Mouse (Mus musculus) telencephalon, adult 2 months (tissue): ENCODE data around the gene Zdhhc21.

Experiments used
- DNase-seq: peaks from one replicate; pipeline ENCODE4 v3.0.0-alpha.2; 2011; ENCODE audit warnings: low read depth, low spot score

Zdhhc21 gene

DNA sequence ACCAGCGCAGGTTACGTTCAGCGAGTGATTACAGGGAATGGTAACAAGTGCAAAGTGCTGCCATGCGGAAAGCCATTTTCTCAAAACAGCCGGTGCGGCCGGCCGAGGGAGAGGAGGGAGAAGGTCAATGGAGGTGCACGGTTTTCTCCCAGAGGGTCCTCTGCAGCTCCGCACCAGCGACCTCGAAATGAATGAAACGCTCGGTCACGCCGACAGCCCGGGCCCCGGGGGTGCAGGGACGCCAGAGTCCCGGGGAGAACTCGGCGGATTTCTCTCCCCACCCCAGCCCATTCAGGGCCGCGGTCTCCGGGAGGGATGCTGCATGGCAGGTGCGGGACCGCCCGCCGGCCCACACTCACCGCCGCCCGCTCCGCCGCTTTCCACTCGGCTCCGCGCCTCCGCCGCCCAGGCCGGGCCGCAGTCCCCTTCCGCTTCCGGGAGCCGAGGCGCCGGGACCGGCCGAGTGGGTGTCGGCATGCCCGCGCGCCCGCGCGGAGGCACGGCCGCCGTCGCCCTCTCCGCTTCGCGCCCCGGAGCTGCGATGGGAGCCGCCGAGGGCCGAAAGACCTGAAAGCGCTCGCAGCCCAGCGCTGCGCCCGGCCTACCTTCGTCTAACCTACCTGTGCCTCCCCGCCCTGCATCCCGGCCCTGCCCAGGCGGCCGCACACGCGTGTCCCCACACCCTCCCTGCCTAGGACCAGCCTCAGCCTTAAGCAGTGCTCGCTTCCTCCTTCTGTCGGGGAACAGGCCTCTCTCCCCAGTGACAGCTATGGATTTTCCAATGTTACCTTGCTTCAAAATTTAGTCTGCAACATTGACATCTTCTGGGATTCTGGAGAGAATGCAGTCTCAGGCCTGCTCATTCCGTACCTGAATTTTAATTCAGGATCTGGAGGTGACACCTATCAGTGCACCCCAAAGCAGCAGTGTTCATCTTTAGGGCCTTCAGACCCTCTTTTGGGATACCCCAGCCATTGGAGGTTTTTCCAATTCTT is at the start of gene Zdhhc21:
TSS of gene Zdhhc21 (minus strand) at position 828 of the 995 bp plus-strand sequence.
- DNase-seq: peak; percentile 47

DNA sequence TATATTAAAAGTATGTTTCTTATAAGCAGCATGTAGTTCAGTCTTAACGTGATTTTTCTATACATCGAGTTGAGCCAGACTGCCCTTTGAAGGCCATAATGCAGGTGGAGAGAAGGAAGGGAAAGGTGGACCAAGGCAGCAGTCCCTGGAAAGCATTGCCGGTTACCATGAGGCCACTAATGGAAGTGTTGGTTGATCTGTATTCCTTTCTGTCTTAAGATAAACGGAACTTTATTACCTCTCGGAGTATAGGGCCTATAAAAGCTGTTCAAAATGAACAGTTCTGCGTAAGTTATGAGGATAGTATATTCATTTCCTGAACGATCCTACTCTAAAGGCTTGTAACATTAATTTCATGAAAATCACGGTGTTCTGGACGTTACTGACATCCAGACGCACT is 35.5 kb upstream of the Zdhhc21 start:
- no peak for DNase-seq

DNA sequence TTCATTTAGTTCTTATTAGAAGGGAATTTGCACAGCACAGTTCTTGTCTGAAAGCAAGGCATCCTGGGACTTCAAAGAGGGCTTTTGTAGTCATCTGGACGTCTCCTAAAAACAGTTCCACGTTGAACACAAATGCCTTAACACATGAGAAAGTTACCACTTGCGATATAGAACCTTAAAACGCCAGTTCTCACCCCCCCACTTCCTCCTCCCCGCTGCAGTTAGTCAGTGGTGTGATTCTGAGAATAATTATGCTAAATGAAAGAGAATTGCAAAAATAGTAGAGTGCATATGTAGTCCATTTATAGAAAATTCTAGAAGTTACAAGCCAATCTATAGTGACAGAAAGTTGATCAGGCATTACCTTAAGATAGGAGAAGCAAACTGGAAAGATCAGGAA is 32.5 kb upstream of the Zdhhc21 start:
- DNase-seq: peak; percentile 67

DNA sequence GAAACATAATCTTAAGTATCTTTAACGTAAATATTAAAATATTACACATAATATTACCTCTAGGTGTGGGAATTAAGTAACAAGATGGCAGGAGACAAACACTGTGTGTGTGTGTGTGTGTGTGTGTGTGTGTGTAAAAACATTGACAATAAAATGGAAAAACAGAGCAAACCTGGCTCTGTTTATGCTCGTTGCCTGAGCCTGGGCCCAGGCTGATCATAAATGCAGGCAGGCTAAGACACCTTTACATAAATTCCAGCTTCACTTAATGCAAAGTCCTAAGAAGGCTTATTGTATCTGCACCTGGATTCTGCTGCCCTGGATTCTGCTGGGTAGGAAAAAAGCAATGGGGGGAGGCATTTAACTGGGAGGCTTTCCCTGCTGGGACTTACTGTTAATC is 31.8 kb upstream of the Zdhhc21 start:
- DNase-seq: no peak

DNA sequence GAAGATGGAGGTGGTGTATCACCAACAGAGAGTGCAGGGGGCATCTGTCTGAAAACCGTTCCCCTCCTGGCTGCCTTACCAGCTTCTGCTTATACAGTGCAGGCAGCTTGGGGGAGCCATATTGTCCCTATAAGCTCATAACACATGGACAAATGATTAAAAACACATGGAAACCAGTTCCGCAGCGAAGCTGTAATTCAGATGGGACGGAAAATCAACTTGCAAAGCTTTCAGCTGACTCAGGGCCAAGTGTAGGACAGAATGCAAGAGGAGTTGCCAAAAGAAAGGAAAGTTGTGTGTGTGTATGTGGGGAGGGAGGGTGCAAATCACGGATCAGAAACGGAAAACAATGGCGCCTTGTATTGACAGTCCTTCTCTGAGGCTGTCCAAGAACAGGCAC is 31.3 kb upstream of the Zdhhc21 start:
- DNase-seq: no peak

DNA sequence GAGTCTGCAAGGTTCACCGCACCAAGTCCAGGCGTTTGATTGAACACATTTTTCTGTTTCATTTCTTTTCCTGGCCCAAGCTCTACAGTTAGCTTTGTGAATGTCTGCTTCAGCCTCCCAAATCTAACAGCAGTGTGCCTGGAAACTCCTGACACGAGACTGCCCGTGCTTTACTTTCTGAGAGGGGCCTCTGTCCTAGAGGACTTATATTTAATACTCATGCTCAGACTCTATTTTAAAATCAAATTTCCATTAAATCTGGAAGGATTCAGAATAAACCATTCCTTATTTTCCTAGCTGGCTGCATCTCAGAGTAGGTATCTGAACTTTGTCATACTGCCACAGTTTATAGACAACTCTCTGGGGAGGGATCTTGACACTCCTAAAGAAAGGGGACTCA is 30.8 kb upstream of the Zdhhc21 start:
- no peak for DNase-seq

DNA sequence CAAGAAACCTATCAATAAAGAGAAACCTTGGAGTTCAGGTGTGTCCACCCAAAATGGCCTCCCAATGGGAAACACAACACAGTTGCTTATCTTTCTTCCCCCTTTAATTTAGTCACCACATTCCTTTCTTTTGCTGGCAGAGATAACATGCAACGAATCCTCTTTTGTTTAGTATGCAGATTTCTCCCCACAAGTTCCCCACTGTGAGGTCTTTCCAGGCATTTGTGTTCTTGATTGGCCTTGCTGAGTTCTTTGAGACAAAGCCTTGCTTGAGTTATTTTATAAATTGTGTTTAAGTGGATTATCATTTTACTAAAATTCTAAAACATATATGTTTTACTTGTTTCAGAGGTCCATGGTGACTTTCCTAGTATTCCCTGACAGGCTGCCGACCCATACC is 26.4 kb upstream of the Zdhhc21 start:
- DNase-seq: no peak

DNA sequence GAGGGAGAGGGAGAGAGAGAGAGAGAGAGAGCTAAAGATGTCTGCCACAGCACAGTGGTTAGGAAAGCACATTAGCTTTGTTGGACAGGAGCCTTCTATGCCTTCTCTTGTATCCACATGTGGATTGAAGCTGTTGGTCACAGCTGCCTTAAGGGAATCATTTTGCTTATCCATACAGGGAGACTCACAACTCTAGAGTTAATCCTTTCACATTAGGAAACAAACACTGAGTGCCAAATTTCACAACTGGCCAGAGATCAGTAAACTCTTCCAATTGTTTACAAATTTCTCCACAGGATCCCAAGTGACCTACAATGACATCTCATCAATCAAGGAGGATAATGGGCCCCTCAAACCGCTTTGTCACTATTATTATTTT is 25.8 kb upstream of the Zdhhc21 start:
- no peak for DNase-seq

DNA sequence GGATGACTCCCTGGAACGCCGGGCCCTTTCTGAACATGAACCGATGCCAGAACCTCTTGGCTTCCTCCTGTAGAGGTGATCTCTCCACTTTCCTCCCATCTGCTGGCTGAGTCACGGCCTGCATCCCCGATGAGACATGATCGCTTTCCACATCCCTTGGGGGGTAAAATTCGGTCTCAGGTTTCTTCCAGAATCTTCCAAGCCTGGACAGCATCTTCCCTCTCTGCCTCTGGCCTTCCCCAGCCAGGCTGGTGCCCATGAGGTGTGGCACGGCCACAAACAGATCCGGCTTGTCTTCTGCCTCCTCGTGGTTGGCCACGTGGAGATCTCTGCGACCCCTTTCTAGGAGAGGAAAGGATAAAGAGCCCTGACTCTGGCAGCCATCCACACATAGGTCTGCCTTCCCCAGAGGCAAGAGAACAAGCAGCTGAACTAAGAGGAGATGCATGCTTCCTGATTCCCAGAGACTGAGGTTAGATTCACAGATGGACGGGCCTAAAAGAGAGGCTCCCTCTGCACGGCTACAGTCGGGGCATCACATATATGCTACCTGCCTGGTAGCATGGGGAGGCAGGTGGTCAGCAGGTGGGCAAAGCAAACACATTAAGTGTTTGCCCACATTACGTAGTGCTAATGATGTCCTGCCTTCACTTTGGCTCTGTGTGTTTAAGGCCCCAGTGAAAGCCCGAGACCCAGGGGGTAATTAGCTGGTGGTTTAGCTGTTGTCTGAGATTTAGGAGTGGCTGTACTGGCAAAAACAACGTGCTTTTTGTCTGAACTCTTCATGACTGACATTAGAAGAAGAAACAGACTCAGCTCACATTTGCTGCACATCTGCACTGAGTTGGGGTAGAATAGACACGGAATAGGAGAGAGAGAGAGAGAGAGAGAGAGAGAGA is 25.1 kb upstream of the Zdhhc21 start, which contains the start of gene Cer1:
TSS of gene Cer1 (minus strand) at position 513 of the 899 bp plus-strand sequence.
- DNase-seq: no peak

DNA sequence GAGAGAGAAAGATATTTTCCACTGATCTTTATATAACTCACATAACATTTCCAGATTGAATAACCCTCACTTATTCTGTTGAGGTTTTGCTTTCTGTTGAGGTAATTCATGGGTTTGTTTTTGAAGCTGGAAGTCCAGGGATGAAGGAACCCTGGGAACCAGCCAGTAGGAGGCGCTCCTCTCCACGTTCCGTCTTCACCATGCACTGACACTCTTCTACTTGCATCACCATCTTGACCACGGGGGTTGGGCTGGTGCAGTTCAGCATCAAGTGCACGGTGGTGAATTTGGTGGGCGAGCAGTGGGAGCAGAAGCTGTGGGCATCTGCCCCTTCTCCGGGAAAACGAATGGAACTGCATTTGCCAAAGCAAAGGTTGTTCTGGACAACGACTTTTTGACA is 22.7 kb upstream of the Zdhhc21 start:
- no peak for DNase-seq

DNA sequence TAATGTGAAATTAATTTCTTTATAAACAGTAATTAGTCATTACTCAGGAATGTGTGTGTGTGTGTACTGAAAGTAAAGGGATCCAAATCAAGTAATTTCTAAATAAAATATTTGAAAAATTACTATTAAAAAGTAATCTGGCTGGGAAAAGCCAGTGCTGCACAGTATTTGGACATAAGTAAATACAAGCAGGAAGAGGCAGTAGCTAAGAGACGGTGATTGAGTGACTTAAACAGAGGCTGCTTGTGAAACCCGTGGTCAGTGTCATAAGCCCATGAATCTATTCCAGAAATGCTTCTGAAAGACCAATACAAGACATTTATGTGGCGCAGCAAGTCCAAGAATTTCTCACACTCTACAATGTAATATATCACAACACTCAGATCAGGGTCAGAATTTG is 21.6 kb upstream of the Zdhhc21 start:
- no peak for DNase-seq

DNA sequence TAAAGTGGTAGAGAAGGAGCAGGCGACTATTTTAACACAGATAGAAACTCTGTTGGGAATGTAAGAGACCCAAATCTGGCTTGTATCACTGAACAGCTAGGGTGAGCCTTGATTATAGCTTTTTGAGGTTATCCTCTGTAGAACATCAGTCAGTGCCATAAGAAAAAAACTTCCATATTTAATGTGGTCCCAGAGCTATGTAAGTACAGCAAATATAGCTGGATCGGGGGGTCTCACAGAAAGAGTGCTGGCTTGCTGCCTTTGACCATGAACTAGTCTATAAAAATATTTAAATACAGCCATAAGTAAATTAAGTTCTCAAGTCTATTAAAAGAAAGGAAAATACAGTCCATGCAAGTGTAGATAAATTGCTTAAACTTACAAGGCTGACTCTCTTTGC is 20.5 kb upstream of the Zdhhc21 start:
- no peak for DNase-seq

DNA sequence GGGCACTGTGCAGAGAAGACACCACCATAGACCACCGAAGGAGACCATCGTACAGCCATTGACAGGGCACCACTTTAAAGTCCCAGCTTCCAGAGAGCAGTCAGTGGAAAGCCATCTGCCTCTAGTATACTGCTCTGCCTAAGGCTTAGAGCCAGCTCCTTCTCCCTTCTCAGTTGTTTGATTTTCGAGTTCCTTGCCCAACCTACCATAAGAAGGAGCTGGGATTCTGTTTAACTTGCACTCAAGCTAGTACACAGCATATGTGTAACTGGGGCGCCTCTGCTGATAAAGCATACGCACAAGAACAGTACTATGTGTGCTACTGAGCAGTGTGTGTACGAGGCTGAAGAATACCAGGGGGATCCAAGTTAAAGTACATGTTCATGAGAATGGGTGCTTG is 19.4 kb upstream of the Zdhhc21 start:
- peak; percentile 26 for DNase-seq

DNA sequence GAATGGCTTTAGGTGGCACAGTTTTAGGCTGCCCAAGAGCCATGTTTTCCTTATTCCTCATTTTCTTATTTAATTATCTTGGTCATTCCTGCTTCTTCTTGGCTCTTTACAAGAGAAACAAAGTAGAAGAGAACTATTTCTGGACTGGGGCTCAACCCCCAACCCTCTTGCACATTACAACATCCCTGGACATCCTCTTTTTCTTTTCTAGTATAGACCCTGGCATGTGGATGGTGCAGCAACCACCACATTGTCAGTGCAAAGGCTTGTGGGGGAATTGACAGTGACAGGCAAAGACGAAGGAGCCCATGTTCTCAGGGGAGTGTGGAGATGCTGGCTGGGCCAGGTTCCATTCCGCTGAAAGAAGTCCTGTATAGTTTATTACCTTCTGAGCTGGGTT is 16.9 kb upstream of the Zdhhc21 start:
- DNase-seq: no peak

DNA sequence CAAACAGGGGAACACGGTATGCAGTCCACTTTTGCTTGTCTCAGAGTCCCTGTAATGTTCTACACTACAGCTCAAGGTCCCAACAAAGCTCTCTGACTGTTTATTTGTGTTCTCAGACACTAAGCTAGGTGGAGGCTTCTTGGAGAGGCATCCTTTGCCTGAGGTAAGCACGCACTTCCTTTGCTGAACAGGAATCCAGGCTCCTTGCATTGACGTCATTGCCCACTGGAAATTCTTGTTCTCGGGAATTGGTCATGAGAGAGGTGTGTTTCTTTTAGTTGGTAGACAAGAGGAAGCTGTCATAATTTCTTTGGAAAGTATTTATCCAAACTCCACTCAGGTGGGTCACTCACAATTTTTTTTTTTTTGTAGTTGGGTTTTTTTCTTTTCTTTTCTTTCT is 15.8 kb upstream of the Zdhhc21 start:
- DNase-seq: no peak

DNA sequence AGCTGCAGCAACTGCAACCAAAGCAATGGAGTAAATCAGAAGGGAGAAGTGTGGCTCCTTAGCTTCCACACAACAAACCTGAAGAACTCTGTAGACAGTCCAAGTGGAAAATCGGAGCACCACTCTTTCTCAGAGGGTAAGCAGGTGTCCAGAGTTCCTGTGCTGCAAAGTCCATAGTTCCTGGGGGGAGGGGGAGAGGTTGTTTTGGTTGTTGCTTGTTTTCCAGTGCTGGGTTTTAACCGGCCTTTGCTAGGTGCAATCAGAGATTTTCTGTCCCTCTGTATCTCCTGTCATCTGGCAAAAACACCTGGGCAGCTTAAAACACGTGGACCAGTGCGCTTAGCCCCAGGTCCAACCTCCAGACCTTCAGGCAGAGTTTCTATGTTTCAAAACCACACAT is 15.0 kb upstream of the Zdhhc21 start:
- no peak for DNase-seq

DNA sequence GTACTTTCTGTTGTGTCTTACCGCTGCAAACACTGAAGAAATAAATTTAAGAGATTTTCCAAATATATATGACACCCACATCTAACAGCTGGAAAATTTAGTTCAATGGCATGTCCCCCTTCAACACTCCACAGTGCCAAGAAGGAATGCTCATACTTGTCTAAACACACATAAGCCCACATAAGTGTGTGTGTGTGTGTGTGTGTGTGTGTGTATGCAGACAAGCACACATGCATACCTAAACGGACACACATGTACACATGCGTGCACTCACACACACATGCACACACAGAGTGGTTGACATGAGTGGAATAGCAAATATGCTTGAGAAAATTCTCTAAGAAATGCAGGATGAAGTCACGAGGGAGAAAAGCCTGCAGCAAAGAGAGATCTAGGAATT is 12.8 kb upstream of the Zdhhc21 start:
- no peak for DNase-seq

DNA sequence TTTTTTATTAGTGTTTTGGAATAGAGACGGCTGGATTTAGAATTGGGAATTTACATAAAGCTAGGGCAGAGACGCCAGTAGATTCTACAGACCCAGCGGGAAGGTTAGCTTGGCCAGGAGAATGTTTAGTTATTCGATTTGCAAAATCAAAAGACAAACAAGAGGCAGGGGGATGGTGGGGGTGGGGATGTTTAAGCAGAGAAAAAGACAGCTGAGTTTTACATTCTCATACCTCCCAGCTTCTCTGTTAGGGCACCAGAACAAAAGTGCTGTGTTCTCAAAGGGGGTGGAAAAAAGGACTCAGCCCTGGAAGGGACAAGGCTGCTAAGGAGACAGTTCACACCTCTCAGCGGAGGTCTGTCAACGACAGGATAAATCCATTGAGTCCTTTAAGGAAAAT is 12.4 kb upstream of the Zdhhc21 start:
- DNase-seq: no peak

DNA sequence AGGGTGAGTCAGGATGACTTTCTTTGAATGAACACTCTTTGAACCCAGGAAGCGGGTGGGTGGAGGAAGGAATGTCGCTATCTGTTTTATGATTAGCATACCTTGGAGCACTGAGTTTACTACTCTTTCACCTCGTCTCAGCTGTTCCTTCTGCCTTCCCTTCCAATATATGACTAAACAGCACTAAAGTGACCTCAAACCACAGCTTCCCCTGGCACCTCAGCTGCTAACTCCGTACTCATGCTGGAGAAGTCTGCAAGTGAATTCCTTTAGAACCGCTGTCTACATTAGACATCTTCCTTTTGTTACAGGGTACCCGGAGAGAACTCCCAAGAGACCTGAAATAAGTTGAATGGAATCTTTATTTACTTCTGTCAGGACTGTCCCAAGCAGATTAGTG is 11.2 kb upstream of the Zdhhc21 start:
- DNase-seq: no peak

DNA sequence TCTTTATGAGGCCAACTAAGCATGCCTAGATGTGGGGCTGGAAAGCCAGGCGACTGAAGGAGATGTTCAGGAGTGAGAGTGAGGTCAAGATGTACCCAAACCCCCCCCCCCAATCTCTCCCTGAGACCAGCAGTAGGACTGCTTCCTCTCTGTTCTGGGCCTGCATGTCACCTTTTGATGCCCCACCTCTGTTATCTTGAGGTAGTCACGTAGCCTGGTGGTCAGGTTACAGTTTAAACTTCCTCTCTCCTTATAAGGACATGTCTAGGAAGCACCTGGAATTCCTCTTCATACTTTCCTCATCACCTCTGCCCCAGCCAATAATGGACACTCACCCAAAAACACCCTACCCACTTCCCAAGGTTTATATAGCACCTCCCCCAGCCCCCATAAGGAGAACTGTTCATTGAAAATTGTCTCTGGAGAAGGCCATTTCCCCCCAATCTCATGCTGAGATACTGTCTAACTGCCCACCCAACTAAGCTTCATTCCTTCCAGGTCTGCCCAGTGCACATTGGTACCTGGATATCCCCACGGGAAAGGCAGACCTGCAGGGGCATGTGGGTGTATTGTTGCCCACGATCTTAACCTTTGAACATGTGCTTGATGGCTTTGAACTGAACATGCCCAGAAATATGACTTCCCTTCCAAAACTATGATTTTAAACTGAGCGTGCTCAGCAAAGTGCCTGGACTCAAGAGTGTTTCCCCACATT is 8.1 kb upstream of the Zdhhc21 start:
- no peak for DNase-seq

DNA sequence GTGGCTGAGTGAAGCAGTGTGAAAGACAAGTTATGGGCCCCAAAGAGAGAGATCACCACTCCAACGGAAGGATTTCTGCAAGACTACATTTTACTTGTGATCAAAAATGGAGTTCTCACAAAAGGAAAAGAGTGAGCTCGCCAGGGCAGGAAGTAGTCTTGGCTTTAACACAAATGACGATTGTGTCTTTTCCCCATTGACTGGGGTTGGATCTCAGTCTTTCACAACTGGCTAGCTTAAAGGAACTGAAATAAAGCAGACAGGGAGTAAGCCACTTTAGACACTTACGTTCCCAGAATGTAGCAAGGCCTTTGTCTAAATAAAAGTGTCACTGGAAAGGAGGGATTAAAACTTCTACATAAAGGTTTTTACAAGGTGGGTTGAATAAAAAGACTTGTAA is 7.4 kb upstream of the Zdhhc21 start:
- DNase-seq: no peak
